Comparison of ENCODE assay signal across 9 mouse cellular contexts in genomic region chr1:40139798-40140532, GRCm38 (mm10).
DNase-seq lines count a peak whose midpoint lies in the region; ATAC-seq and TF ChIP-seq lines count a peak whose summit lies in the region.
"Had no signal": no experiment of that assay in that cellular context is flagged by ENCODE, and none has a peak within 500 bp of the region (broad histone marks: within the 10 kb centered on the region; RNA-seq: fewer than 3 reads in every experiment).

No protein-coding gene starts in this region.

- WGBS in midbrain, postnatal 0 days: 60% methylated on average over 14 of the region's 14 CpGs
- WGBS in midbrain, embryonic 13.5 days: 78% methylated on average over 14 of the region's 14 CpGs
- WGBS in kidney, adult 2 months: 40% methylated on average over 14 of the region's 14 CpGs

- H3K4me2 ChIP-seq in midbrain, postnatal 0 days (ENCODE audit: low read depth, low read length, poor library complexity, severe bottlenecking): no peak overlapping the region
- H3K4me2 ChIP-seq in midbrain, embryonic 13.5 days (replicated peaks): no peak overlapping the region
- H3K4me2 ChIP-seq: neural tube, embryonic 13.5 days had no signal

- DNase-seq in midbrain, postnatal 0 days (ENCODE audit: low spot score): peak; percentile 59
- peak; percentile 81 for DNase-seq in gastrocnemius, adult 2 months
- DNase-seq in kidney, adult 2 months: peak; percentile 86
- peak; percentile 80 to 86 for DNase-seq in left cerebral cortex, postnatal 14 days (ENCODE audit: low spot score in 2 of 2)
- DNase-seq in right cerebral cortex, postnatal 25 days: peak; percentile 64

- no peaks in the 10 kb centered on the region for H3K27me3 ChIP-seq in midbrain, postnatal 0 days (ENCODE audit: insufficient read depth, low read length)
- no peaks in the 10 kb centered on the region for H3K27me3 ChIP-seq in midbrain, embryonic 13.5 days
- H3K27me3 ChIP-seq in kidney, adult 2 months (replicated peaks; ENCODE audit: control insufficient read depth, insufficient read depth, low read length): no peaks in the 10 kb centered on the region
- H3K27me3 ChIP-seq: neural tube, embryonic 13.5 days had no signal

- ATAC-seq in midbrain, postnatal 0 days (ENCODE audit: low FRiP score): no peak
- no peak for ATAC-seq in midbrain, embryonic 13.5 days
- ATAC-seq in inflammation-experienced regulatory T-cells, adult 6 months: no peak
- ATAC-seq in activated CD4-positive, CD25-positive, alpha-beta regulatory T cell, adult 4 months: no peak

- no peak overlapping the region for H3K4me3 ChIP-seq in midbrain, postnatal 0 days (ENCODE audit: low read depth, low read length)
- H3K4me3 ChIP-seq in midbrain, embryonic 13.5 days (replicated peaks): no peak overlapping the region
- no peak overlapping the region for H3K4me3 ChIP-seq in gastrocnemius, adult 2 months
- no peak overlapping the region for H3K4me3 ChIP-seq in kidney, adult 2 months (ENCODE audit: insufficient read depth, low read depth, low read length)
- H3K4me3 ChIP-seq: neural tube, embryonic 13.5 days had no signal

- no peak overlapping the region for H3K27ac ChIP-seq in midbrain, postnatal 0 days (ENCODE audit: low read depth, low read length)
- H3K27ac ChIP-seq in midbrain, embryonic 13.5 days: no peak overlapping the region
- H3K27ac ChIP-seq in gastrocnemius, adult 2 months: peak overlapping the region; percentile 60
- H3K27ac ChIP-seq in kidney, adult 2 months (ENCODE audit: insufficient read depth, low read depth, low read length): no peak overlapping the region
- H3K27ac ChIP-seq: neural tube, embryonic 13.5 days had no signal

- intact Hi-C loops in gastrocnemius, adult 2 months (cut with DNase I): no loop called here
- intact Hi-C loops in left cerebral cortex, postnatal 14 days (cut with DNase I): no loop called here

- TF ChIP-seq CTCF in midbrain, postnatal 0 days (IDR thresholded peaks at IDR 0.05): no peak
- TF ChIP-seq CTCF in gastrocnemius, adult 2 months (IDR thresholded peaks at IDR 0.05): no peak
- no peak for TF ChIP-seq CTCF in kidney, adult 2 months (conservative IDR thresholded peaks at IDR 0.05; ENCODE audit: insufficient read depth, insufficient read length, low read depth, low read length)

- H3K4me1 ChIP-seq in midbrain, postnatal 0 days (ENCODE audit: insufficient read depth, low read length): no peaks in the 10 kb centered on the region
- no peaks in the 10 kb centered on the region for H3K4me1 ChIP-seq in midbrain, embryonic 13.5 days (replicated peaks)
- H3K4me1 ChIP-seq in kidney, adult 2 months (ENCODE audit: control insufficient read depth, insufficient read depth, low read length): no peaks in the 10 kb centered on the region
- H3K4me1 ChIP-seq: neural tube, embryonic 13.5 days had no signal

- no peaks in the 10 kb centered on the region for H3K36me3 ChIP-seq in midbrain, postnatal 0 days (ENCODE audit: insufficient read depth, low read length)
- no peaks in the 10 kb centered on the region for H3K36me3 ChIP-seq in midbrain, embryonic 13.5 days
- H3K36me3 ChIP-seq in kidney, adult 2 months (ENCODE audit: control insufficient read depth, insufficient read depth, low read length): no peaks in the 10 kb centered on the region
- H3K36me3 ChIP-seq: neural tube, embryonic 13.5 days had no signal

- H3K9me3 ChIP-seq in midbrain, postnatal 0 days (ENCODE audit: low read length): no peaks in the 10 kb centered on the region
- H3K9me3 ChIP-seq in midbrain, embryonic 13.5 days: no peaks in the 10 kb centered on the region
- H3K9me3 ChIP-seq: neural tube, embryonic 13.5 days had no signal

- no peak for TF ChIP-seq POLR2A in kidney, adult 2 months (IDR thresholded peaks at IDR 0.05; ENCODE audit: low read depth, low read length)

- H3K9ac ChIP-seq in midbrain, postnatal 0 days (replicated peaks; ENCODE audit: low read length, poor library complexity, severe bottlenecking): no peak overlapping the region
- H3K9ac ChIP-seq in midbrain, embryonic 13.5 days (replicated peaks): no peak overlapping the region
- H3K9ac ChIP-seq: neural tube, embryonic 13.5 days had no signal
